Mouse (Mus musculus) hindbrain, embryonic 15.5 days (tissue): ENCODE results near the gene Vps72. TPM values are rescaled to one million over a fixed set of nuclear protein-coding genes. Genes with fewer than 3 reads are reported as not detected.
A peak's percentile ranks its signal among the peaks of the same experiment; 100 is the strongest.

Source experiments
- ATAC-seq: fragments of 200-750 bp; cut with Nextera tagmentation; 2 replicates; pipeline ENCODE4 v1.8.0; 2017; ENCODE audit warnings: low read depth, moderate number of reproducible peaks, moderate TSS enrichment; ENCODE audit not compliant: low FRiP score
- H3K27ac ChIP-seq: fragments of 300-500 bp; sonication (generic); replicated peaks from 2 replicates; pipeline ENCODE4 v1.5.1; 2015; ENCODE audit warnings: mild to moderate bottlenecking, inconsistent platforms
- H3K27me3 ChIP-seq: fragments of 300-500 bp; sonication (generic); 2 replicates; pipeline ENCODE4 v1.6.1; 2015; ENCODE audit warnings: control low read depth, inconsistent platforms
- H3K36me3 ChIP-seq: fragments of 300-500 bp; sonication (generic); 2 replicates; pipeline ENCODE4 v1.6.1; 2015; ENCODE audit warnings: control low read depth, inconsistent platforms
- H3K4me1 ChIP-seq: fragments of 300-500 bp; sonication (generic); replicated peaks from 2 replicates; pipeline ENCODE4 v1.6.1; 2015; ENCODE audit warnings: control low read depth, inconsistent platforms
- H3K4me2 ChIP-seq: fragments of 300-500 bp; sonication (generic); 2 replicates; pipeline ENCODE4 v1.6.1; 2015; ENCODE audit warnings: moderate library complexity, mild to moderate bottlenecking, inconsistent platforms
- H3K4me3 ChIP-seq: fragments of 300-500 bp; sonication (generic); 2 replicates; pipeline ENCODE4 v1.5.1; 2015; ENCODE audit warnings: mild to moderate bottlenecking, inconsistent platforms
- H3K9ac ChIP-seq: fragments of 300-500 bp; sonication (generic); 2 replicates; pipeline ENCODE4 v1.6.1; 2015; ENCODE audit warnings: inconsistent platforms
- H3K9me3 ChIP-seq: fragments of 300-500 bp; sonication (generic); 2 replicates; pipeline ENCODE4 v1.6.1; 2016; ENCODE audit warnings: control low read depth, inconsistent platforms
- WGBS: fragments of 180-500 bp; shearing (Covaris S2); methylation state at CpG from one replicate; pipeline ENCODE4 v1.1.7; 2015; 5-methylcytosine and 5-hydroxymethylcytosine counted together
- polyA plus RNA-seq: library from polyadenylated mRNA; unstranded; fragments of >200 nt; fragmentation: Nextera tagmentation; extraction: Ambion mirVana; gene quantifications from 2 replicates; pipeline ENCODE4 v1.2.1, GENCODE M21; 2015

Vps72 gene
- polyA plus RNA-seq, 1 experiment from 2014 or later, result 176 TPM

GRCm38 (mm10) chr3:95159511-95159986 lies 48.7 kb downstream of the Vps72 start:
- peak overlapping the region; percentile 80 for H3K27ac ChIP-seq
- no peaks in the 10 kb centered on the region for H3K36me3 ChIP-seq
- 9% methylated on average over 8 of the region's 8 CpGs for WGBS
- peak overlapping the region; percentile 73 for H3K4me2 ChIP-seq
- no peaks in the 10 kb centered on the region for H3K27me3 ChIP-seq
- H3K9ac ChIP-seq, result peak overlapping the region; percentile 80; the same call in 1 of the 2 replicates
- ATAC-seq, result no peak
- peaks cover 38% of the 10 kb centered on the region for H3K4me1 ChIP-seq
- H3K9me3 ChIP-seq, result no peaks in the 10 kb centered on the region
- H3K4me3 ChIP-seq, result peak overlapping the region; percentile 76

- H3K27me3 ChIP-seq, result no peaks in the 10 kb centered on the region
- peak within 1 kb of the TSS; percentile 76 for H3K4me3 ChIP-seq
- peak within 1 kb of the TSS; percentile 73 for H3K4me2 ChIP-seq
- peak; percentile 98 for ATAC-seq
- peaks cover 38% of the 10 kb centered on the region for H3K4me1 ChIP-seq
- WGBS, result 0% methylated on average over 66 of the region's 66 CpGs
- peak within 1 kb of the TSS; percentile 80 for H3K27ac ChIP-seq
- peaks cover 5% of the 10 kb centered on the region; the same call in 1 of the 2 replicates for H3K36me3 ChIP-seq
- H3K9ac ChIP-seq, result peak within 1 kb of the TSS; percentile 80
- H3K9me3 ChIP-seq, result no peaks in the 10 kb centered on the region
Observed at GRCm38 (mm10) chr3:95159987-95160963, 49.5 kb downstream of the Vps72 start, which contains the start of gene Sema6c. Gene Sema6c, plus strand, starts transcription at chr3:95160457.

- peak; percentile 2; the same call in 1 of the 2 replicates for ATAC-seq
- H3K9ac ChIP-seq, result peak overlapping the region; percentile 80
- H3K4me2 ChIP-seq, result peak overlapping the region; percentile 73
- peak overlapping the region; percentile 80 for H3K27ac ChIP-seq
- H3K4me1 ChIP-seq, result peaks cover 38% of the 10 kb centered on the region
- H3K36me3 ChIP-seq, result peaks cover 12% of the 10 kb centered on the region
- H3K9me3 ChIP-seq, result no peaks in the 10 kb centered on the region
- H3K4me3 ChIP-seq, result peak overlapping the region; percentile 76
- WGBS, result under 1% methylated on average over 30 of the region's 30 CpGs
- H3K27me3 ChIP-seq, result no peaks in the 10 kb centered on the region
Observed at GRCm38 (mm10) chr3:95161041-95161551, 50.3 kb downstream of the Vps72 start.

- Histone ChIP-seq H3K27ac (peak overlapping the region; percentile 80), H3K27me3 (0 out of 2 replicates have a peak, but pooled peaks cover 2% of the 10 kb centered on the region), H3K9me3 (no peaks in the 10 kb centered on the region), H3K9ac (peak overlapping the region; percentile 80), H3K4me3 (peak overlapping the region; percentile 76), H3K4me1 (peaks cover 38% of the 10 kb centered on the region), H3K4me2 (peak overlapping the region; percentile 73), H3K36me3 (peaks cover 17% of the 10 kb centered on the region)
- no peak for ATAC-seq
- WGBS, result under 1% methylated on average over 7 of the region's 9 CpGs
Observed at GRCm38 (mm10) chr3:95161618-95162344, 51.0 kb downstream of the Vps72 start.

GRCm38 (mm10) chr3:95162345-95162628 lies 51.5 kb downstream of the Vps72 start:
- Histone ChIP-seq H3K4me1 (peaks cover 38% of the 10 kb centered on the region), H3K9me3 (no peaks in the 10 kb centered on the region), H3K4me2 (peak overlapping the region; percentile 73), H3K27ac (peak overlapping the region; percentile 80), H3K36me3 (peaks cover 22% of the 10 kb centered on the region), H3K4me3 (peak overlapping the region; percentile 76), H3K27me3 (0 out of 2 replicates have a peak, but pooled peaks cover 7% of the 10 kb centered on the region), H3K9ac (peak overlapping the region; percentile 80)
- WGBS, result 13% methylated on average over 2 of the region's 2 CpGs
- no peak for ATAC-seq

- Histone ChIP-seq H3K4me2 (peak overlapping the region; percentile 73), H3K9ac (peak overlapping the region; percentile 8; the same call in 1 of the 2 replicates), H3K27ac (peak overlapping the region; percentile 80), H3K4me3 (peak overlapping the region; percentile 76), H3K4me1 (peaks cover 38% of the 10 kb centered on the region), H3K36me3 (peaks cover 35% of the 10 kb centered on the region), H3K27me3 (0 out of 2 replicates have a peak, but pooled peaks cover 9% of the 10 kb centered on the region), H3K9me3 (no peaks in the 10 kb centered on the region)
- no peak for ATAC-seq
- WGBS, result 43% methylated on average over 11 of the region's 11 CpGs
Observed at GRCm38 (mm10) chr3:95163419-95164255, 52.8 kb downstream of the Vps72 start.

- no peak overlapping the region for H3K4me3 ChIP-seq
- 83% methylated on average over 5 of the region's 5 CpGs for WGBS
- no peak for ATAC-seq
- H3K27me3 ChIP-seq, result peaks cover 14% of the 10 kb centered on the region; the same call in 1 of the 2 replicates
- no peak overlapping the region for H3K27ac ChIP-seq
- H3K36me3 ChIP-seq, result peaks cover 41% of the 10 kb centered on the region
- H3K4me1 ChIP-seq, result peaks cover 37% of the 10 kb centered on the region
- H3K9ac ChIP-seq, result no peak overlapping the region
- H3K9me3 ChIP-seq, result no peaks in the 10 kb centered on the region
- peak overlapping the region; percentile 73; the same call in 1 of the 2 replicates for H3K4me2 ChIP-seq
Observed at GRCm38 (mm10) chr3:95164256-95164550, 53.4 kb downstream of the Vps72 start.

- Histone ChIP-seq H3K9me3 (no peaks in the 10 kb centered on the region), H3K4me3 (no peak overlapping the region), H3K4me1 (peaks cover 31% of the 10 kb centered on the region), H3K27me3 (peaks cover 20% of the 10 kb centered on the region; the same call in 1 of the 2 replicates), H3K27ac (no peak overlapping the region), H3K36me3 (peaks cover 47% of the 10 kb centered on the region), H3K9ac (no peak overlapping the region), H3K4me2 (no peak overlapping the region)
- WGBS, result 86% methylated on average over 5 of the region's 5 CpGs
- no peak for ATAC-seq
Observed at GRCm38 (mm10) chr3:95164840-95165239, 54.0 kb downstream of the Vps72 start.

GRCm38 (mm10) chr3:95169996-95170395 lies 59.2 kb downstream of the Vps72 start:
- Histone ChIP-seq H3K4me1 (peaks cover 21% of the 10 kb centered on the region), H3K4me3 (no peak overlapping the region), H3K27ac (no peak overlapping the region), H3K36me3 (peaks cover 68% of the 10 kb centered on the region), H3K9me3 (no peaks in the 10 kb centered on the region), H3K27me3 (peaks cover 30% of the 10 kb centered on the region; the same call in 1 of the 2 replicates), H3K4me2 (no peak overlapping the region), H3K9ac (no peak overlapping the region)
- no peak for ATAC-seq
- WGBS, result 92% methylated on average over 10 of the region's 10 CpGs

- Histone ChIP-seq H3K27ac (no peak overlapping the region), H3K27me3 (peaks cover 30% of the 10 kb centered on the region; the same call in 1 of the 2 replicates)
- no peak for ATAC-seq
Observed at GRCm38 (mm10) chr3:95171105-95171504, 60.3 kb downstream of the Vps72 start.

More at GRCm38 (mm10) chr3:95171105-95171504, 60.3 kb downstream of the Vps72 start:
- peaks cover 59% of the 10 kb centered on the region for H3K36me3 ChIP-seq
- H3K4me3 ChIP-seq, result no peak overlapping the region
- no peaks in the 10 kb centered on the region for H3K9me3 ChIP-seq
- peaks cover 21% of the 10 kb centered on the region for H3K4me1 ChIP-seq
- no peak overlapping the region for H3K4me2 ChIP-seq
- WGBS, result 75% methylated on average over 6 of the region's 6 CpGs
- no peak overlapping the region for H3K9ac ChIP-seq
